Mouse (Mus musculus) kidney, adult 2 months (tissue): ENCODE results near the gene Gpd1l.
A peak's percentile ranks its signal among the peaks of the same experiment; 100 is the strongest.

Experiments
- CTCF ChIP-seq: fragments of 200-500 bp; conservative IDR thresholded peaks from 2 replicates; pipeline ENCODE4 v1.5.1; 2011; ENCODE audit warnings: low read depth, mild to moderate bottlenecking, control low read depth, low read length, moderate library complexity, mixed read lengths; ENCODE audit not compliant: insufficient read depth, insufficient read length
- POLR2A ChIP-seq: fragments of 200-500 bp; IDR thresholded peaks from one replicate; pipeline ENCODE4 v1.6.1; 2011; ENCODE audit warnings: low read depth, low read length, control low read depth

- peak; percentile 35 for TF ChIP-seq CTCF
- no peak for TF ChIP-seq POLR2A
These were observed 19.1 kb upstream of the Gpd1l start for GRCm38 (mm10) chr9:114952866-114953265.
